Mouse (Mus musculus) midbrain, embryonic 15.5 days (tissue): ENCODE data around the gene Gtf2i. TPM values are rescaled to one million over a fixed set of nuclear protein-coding genes. Genes with fewer than 3 reads are reported as not detected.

Source experiments
- ATAC-seq: fragments of 200-750 bp; cut with Nextera tagmentation; replicated peaks from 2 replicates; pipeline ENCODE4 v1.8.0; 2017; ENCODE audit warnings: moderate TSS enrichment
- H3K27ac ChIP-seq: fragments of 300-500 bp; sonication (generic); 2 replicates; pipeline ENCODE4 v1.5.1; 2015; ENCODE audit warnings: mild to moderate bottlenecking, inconsistent platforms
- H3K27me3 ChIP-seq: fragments of 300-500 bp; sonication (generic); replicated peaks from 2 replicates; pipeline ENCODE4 v1.6.1; 2015; ENCODE audit warnings: inconsistent platforms
- H3K36me3 ChIP-seq: fragments of 300-500 bp; sonication (generic); replicated peaks from 2 replicates; pipeline ENCODE4 v1.6.1; 2015; ENCODE audit warnings: inconsistent platforms
- H3K4me1 ChIP-seq: fragments of 300-500 bp; sonication (generic); 2 replicates; pipeline ENCODE4 v1.6.1; 2015; ENCODE audit warnings: inconsistent platforms
- H3K4me2 ChIP-seq: fragments of 300-500 bp; sonication (generic); 2 replicates; pipeline ENCODE4 v1.6.1; 2015; ENCODE audit warnings: inconsistent platforms, mild to moderate bottlenecking, moderate library complexity
- H3K4me3 ChIP-seq: fragments of 300-500 bp; sonication (generic); 2 replicates; pipeline ENCODE4 v1.5.1; 2015; ENCODE audit warnings: mild to moderate bottlenecking, inconsistent platforms
- H3K9ac ChIP-seq: fragments of 300-500 bp; sonication (generic); 2 replicates; pipeline ENCODE4 v1.6.1; 2015; ENCODE audit warnings: mild to moderate bottlenecking, inconsistent platforms
- H3K9me3 ChIP-seq: fragments of 300-500 bp; sonication (generic); 2 replicates; pipeline ENCODE4 v1.6.1; 2016; ENCODE audit warnings: inconsistent platforms
- WGBS: fragments of 180-500 bp; shearing (Covaris S2); methylation state at CpG from one replicate; pipeline ENCODE4 v1.1.7; 2015; ENCODE audit warnings: mixed read lengths; 5-methylcytosine and 5-hydroxymethylcytosine counted together
- polyA plus RNA-seq: library from polyadenylated mRNA; unstranded; fragments of >200 nt; fragmentation: Nextera tagmentation; extraction: Ambion mirVana; gene quantifications from 2 replicates; pipeline ENCODE4 v1.2.1, GENCODE M21; 2015

Gene Gtf2i
- polyA plus RNA-seq, 1 experiment from 2014 or later = 149 TPM

DNA sequence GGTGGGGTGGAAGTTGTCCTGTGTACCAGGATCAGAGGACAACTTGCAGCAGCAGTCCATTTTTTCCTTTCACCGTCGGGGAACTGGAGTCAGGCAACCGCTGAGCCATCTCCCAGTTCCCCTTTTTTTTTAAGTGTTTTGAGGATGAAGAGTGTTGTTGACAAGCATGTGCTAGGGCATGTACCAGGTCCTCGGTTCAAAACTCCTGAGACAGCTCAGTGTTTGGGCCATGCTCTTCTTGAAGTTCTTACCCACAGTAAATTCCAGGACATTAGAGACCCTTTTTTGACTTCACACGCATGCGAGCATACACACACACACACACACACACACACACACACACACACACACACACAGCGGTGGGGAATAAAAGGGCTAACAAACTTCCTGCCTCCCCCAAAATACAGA is 81.3 kb downstream of the Gtf2i start:
- ATAC-seq = no peak
- Histone ChIP-seq H3K9ac (no peak overlapping the region), H3K4me3 (no peak overlapping the region), H3K36me3 (peaks cover 13% of the 10 kb centered on the region), H3K9me3 (no peaks in the 10 kb centered on the region), H3K4me2 (no peak overlapping the region), H3K27ac (no peak overlapping the region), H3K27me3 (no peaks in the 10 kb centered on the region), H3K4me1 (peaks cover 8% of the 10 kb centered on the region; the same call in 1 of the 2 replicates)
- 72% methylated on average over 7 of the region's 7 CpGs for WGBS

DNA sequence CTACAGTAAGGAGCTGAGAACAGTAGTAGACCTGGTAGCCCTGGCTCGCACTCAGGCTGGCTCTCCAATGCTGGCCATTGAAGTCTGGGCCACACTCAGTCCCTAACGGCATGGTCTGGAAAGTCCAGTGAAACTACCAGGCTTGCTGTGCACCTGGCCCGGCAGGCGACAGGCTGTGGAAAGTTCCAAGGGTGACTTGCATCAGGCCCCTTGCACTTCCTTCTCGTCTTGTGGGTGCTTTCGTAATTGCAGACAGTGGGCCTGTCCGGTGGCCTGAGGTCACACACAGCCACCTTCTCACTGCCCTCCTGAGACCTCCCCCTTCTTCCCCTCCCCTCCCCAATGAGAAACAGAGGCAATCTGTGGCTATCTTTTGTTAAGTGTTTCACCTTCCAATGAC is 82.0 kb downstream of the Gtf2i start:
- ATAC-seq = no peak
- no peak overlapping the region for H3K9ac ChIP-seq
- no peaks in the 10 kb centered on the region for H3K9me3 ChIP-seq
- H3K27ac ChIP-seq = no peak overlapping the region
- 0 out of 2 replicates have a peak, but pooled peaks cover 3% of the 10 kb centered on the region for H3K4me1 ChIP-seq
- H3K36me3 ChIP-seq = peaks cover 7% of the 10 kb centered on the region
- H3K27me3 ChIP-seq = no peaks in the 10 kb centered on the region
- no peak overlapping the region for H3K4me2 ChIP-seq
- 71% methylated on average over 7 of the region's 7 CpGs for WGBS
- no peak overlapping the region for H3K4me3 ChIP-seq

DNA sequence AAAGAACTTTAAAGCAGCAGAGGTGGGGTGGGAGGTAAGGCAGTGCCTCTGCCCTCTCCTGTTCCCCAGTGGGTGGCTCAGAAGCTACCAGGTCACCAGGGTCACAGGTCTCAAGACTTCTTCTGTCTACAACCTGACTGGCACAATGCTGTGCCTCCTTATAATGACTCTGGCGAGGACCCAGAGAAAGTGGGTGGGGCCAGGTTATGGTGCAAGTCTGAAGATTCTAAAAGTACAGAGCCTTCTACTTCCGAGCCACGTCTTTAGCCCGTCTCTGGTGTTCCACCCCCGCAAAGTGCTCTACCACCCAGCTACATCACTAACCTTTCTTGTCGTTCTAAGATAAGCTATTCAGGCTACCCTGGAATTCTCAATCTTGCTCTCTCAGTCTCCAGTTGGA is 82.4 kb downstream of the Gtf2i start:
- no peaks in the 10 kb centered on the region for H3K27me3 ChIP-seq
- WGBS = 76% methylated on average over 6 of the region's 6 CpGs

DNA sequence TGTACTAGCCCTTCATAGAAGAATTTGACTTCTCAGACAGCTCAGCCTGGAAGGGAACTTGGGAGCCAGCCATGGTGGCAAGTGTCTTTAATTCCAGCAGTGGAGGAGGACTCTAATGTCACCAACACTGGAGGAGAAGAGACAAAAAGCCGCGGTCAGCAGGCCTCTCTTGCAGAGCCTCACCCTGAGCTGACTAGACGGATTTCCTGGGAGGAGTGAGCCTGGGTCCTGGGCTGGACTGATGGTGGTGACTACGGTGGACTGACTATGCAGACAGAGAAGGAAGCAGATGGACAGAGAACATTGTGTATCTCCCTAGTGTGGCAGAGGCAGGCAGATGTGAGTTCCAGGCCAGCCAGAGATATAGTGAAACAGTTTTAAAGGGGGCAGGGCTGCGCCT is 83.2 kb downstream of the Gtf2i start:
- no peaks in the 10 kb centered on the region for H3K27me3 ChIP-seq
- H3K9ac ChIP-seq = no peak overlapping the region
- H3K9me3 ChIP-seq = no peaks in the 10 kb centered on the region
- H3K27ac ChIP-seq = no peak overlapping the region
- no peak for ATAC-seq
- WGBS = 91% methylated on average over 5 of the region's 5 CpGs
- H3K4me3 ChIP-seq = no peak overlapping the region
- H3K4me2 ChIP-seq = no peak overlapping the region
- H3K36me3 ChIP-seq = no peaks in the 10 kb centered on the region
- H3K4me1 ChIP-seq = 0 out of 2 replicates have a peak, but pooled peaks cover 3% of the 10 kb centered on the region

More for the DNA sequence above, 82.4 kb downstream of the Gtf2i start:
- H3K4me1 ChIP-seq = 0 out of 2 replicates have a peak, but pooled peaks cover 3% of the 10 kb centered on the region
- no peaks in the 10 kb centered on the region for H3K9me3 ChIP-seq
- H3K9ac ChIP-seq = no peak overlapping the region
- no peak overlapping the region for H3K4me3 ChIP-seq
- H3K27ac ChIP-seq = no peak overlapping the region
- H3K36me3 ChIP-seq = peaks cover 2% of the 10 kb centered on the region
- H3K4me2 ChIP-seq = no peak overlapping the region
- ATAC-seq = no peak

DNA sequence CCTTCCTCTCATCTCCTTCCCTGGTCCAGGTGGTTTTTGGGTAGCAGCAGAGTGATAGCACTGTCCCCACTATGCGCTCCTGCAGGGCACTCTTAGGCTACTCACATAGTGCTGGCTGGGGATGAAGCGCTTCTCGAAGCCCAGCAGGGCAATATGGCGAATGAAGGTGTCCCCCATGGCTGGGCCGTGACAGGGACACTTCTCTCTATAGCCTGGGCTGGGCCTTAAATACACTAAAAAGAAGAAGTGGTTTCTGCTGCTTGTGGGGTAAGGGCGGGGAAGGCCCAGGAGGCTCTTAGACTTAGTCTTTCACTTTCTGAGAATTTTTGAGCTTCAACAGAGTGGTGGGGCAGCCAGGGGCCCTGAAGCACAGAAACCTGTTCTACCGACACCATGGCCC is 85.2 kb downstream of the Gtf2i start, which contains the start of gene Ncf1:
TSS of gene Ncf1 (minus strand) at position 235 of the 400 bp plus-strand sequence.
- Histone ChIP-seq H3K9me3 (no peaks in the 10 kb centered on the region), H3K4me1 (no peaks in the 10 kb centered on the region), H3K4me2 (no peak within 1 kb of the TSS), H3K36me3 (no peaks in the 10 kb centered on the region), H3K27ac (no peak within 1 kb of the TSS), H3K4me3 (no peak within 1 kb of the TSS), H3K27me3 (no peaks in the 10 kb centered on the region), H3K9ac (no peak within 1 kb of the TSS)
- 88% methylated on average over 7 of the region's 7 CpGs for WGBS
- no peak for ATAC-seq

DNA sequence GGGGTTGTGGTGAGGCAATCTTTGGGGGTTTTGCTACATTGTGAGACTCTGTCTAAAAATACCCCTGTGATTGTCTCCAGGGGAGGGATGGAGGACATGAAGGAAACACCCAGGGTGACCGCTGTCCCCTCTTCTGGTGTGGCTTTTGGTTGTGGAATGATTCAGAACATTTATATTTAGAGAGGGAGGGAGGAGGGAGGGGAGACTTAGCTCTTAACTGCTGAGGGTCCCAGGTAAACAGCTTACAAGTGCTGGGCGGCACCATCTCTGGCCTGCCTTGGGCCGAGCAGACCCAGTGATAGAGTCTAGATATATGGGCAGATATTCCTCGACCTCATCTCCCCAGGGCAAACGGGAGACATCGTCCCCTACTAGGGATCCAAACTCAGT is 86.3 kb downstream of the Gtf2i start:
- ATAC-seq = no peak
- H3K4me2 ChIP-seq = no peak overlapping the region
- 79% methylated on average over 6 of the region's 6 CpGs for WGBS

DNA sequence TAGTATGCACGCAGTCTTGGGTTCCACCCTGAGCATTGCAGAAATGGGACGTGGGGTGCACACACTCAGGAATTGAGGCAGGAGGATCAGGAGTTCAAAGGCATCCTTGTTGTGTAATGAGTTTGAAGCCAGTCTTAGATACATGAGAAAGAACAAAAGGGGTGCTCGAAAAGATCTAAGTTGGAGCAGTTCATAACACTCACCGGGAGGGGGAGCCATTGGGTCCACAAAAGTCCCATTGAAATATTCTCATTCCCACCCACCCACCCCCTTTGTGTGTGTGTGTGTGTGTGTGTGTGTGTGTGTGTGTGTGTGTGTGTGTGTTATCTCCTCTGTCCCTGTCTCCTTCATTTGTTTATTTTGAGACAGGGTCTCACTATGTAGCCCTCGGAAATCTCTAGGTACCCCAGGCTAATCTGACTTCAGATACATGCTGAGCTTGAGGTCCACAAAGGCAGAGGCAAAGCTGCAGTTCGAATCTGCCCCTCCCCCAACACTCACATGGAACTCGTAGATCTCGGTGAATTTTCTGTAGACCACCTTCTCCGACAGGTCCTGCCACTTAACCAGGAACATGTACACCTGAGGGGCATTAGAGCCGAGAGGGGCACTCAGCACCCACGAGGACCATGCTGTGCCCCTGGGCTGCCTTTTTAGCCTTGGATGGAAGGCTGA is 86.8 kb downstream of the Gtf2i start:
- no peak overlapping the region for H3K9ac ChIP-seq
- H3K36me3 ChIP-seq = no peaks in the 10 kb centered on the region
- H3K27ac ChIP-seq = no peak overlapping the region
- no peaks in the 10 kb centered on the region for H3K9me3 ChIP-seq
- 34% methylated on average over 11 of the region's 11 CpGs for WGBS
- peaks cover 3% of the 10 kb centered on the region; the same call in 1 of the 2 replicates for H3K27me3 ChIP-seq
- H3K4me3 ChIP-seq = no peak overlapping the region
- H3K4me1 ChIP-seq = no peaks in the 10 kb centered on the region
- H3K4me2 ChIP-seq = no peak overlapping the region
- no peak for ATAC-seq

More for the DNA sequence above, 86.3 kb downstream of the Gtf2i start:
- no peaks in the 10 kb centered on the region for H3K27me3 ChIP-seq
- H3K4me3 ChIP-seq = no peak overlapping the region
- H3K9ac ChIP-seq = no peak overlapping the region
- H3K36me3 ChIP-seq = no peaks in the 10 kb centered on the region
- no peaks in the 10 kb centered on the region for H3K9me3 ChIP-seq
- H3K27ac ChIP-seq = no peak overlapping the region
- H3K4me1 ChIP-seq = no peaks in the 10 kb centered on the region

DNA sequence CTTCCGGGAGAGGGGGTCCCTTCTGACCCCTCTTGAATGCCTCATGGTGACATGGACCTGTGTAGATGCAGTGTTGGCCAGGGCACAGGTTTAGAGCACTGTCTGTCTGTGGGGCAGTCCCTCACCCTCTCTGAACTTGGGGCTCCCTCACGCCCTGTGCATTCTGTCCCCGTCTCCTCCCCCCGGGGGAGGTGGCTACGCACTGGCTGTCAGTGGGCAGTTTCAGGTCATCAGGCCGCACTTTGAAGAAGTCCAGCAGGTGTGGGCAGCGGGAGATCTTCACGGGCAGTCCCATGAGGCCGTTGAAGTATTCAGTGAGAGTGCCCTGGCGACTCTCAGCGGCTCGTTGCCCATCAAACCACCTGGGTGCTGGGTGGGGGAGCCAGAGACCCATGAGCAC is 87.6 kb downstream of the Gtf2i start:
- Histone ChIP-seq H3K27ac (no peak overlapping the region), H3K36me3 (no peaks in the 10 kb centered on the region), H3K27me3 (peaks cover 9% of the 10 kb centered on the region), H3K4me1 (peaks cover 4% of the 10 kb centered on the region), H3K9ac (no peak overlapping the region), H3K9me3 (no peaks in the 10 kb centered on the region), H3K4me2 (no peak overlapping the region), H3K4me3 (no peak overlapping the region)
- ATAC-seq = 0 out of 2 replicates have a peak, but pooled peaks have one; percentile 35
- WGBS = 71% methylated on average over 12 of the region's 12 CpGs

DNA sequence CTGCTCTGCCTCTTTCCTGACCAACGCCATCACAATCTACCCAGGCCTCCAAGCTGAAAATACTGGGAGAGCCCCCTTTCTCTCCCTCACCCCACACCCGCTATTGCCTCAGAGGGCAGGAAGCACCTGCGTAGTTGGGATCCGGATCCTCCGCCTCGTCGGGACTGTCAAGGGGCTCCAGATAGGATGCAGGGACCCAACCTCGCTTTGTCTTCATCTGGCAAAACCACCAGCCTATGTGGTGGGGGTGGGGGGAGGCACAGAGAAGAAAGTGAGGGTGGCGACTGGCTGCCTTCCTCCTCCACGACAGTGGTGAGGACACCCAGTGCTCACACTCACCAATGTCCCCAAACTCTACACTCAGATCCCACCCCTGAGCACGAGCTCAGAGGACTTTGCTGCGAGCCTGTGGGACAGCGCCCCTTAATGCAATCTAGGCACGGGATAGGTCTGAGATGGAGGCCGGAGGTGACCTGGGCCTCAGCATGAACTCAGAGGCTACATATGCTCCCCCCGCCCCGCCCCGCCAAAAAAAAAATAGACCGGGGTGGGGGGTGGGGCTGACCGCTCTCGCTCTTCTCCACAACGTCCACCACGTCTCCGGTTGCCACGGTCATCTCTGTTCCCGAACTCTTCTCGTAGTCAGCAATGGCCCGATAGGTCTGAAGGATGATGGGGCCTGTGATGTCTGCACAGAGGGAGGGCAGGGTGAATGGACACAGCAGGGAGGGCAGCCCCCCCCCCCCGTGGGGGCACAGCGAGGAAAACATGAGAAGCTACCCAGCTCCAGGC is 89.3 kb downstream of the Gtf2i start:
- Histone ChIP-seq H3K36me3 (no peaks in the 10 kb centered on the region), H3K4me2 (no peak overlapping the region), H3K4me1 (peaks cover 7% of the 10 kb centered on the region), H3K9me3 (no peaks in the 10 kb centered on the region), H3K27me3 (peaks cover 9% of the 10 kb centered on the region), H3K9ac (no peak overlapping the region), H3K4me3 (no peak overlapping the region), H3K27ac (no peak overlapping the region)
- no peak for ATAC-seq
- 81% methylated on average over 30 of the region's 30 CpGs for WGBS

DNA sequence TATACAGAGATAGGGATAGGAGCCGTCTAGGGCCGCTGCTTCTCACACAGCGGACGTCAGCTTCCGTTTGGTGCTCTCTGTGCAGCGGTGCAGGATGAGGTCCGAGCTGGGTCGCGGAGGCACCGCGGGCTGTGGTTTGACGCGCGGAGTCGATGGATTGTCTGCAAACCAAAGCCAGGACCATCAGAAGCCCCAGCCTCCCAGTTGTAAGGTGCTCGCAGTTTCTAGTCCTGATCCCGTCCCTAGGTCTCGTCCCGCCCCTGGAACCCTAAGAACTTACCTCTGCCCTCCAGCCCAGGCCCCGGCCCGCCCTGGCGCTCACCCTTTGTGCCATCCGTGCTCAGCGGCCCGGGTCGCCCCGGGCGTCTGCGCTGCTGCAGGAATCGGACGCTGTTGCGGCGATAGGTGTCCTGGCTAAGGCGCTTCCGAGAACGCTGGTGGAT is 92.8 kb downstream of the Gtf2i start:
- Histone ChIP-seq H3K36me3 (peaks cover 2% of the 10 kb centered on the region; the same call in 1 of the 2 replicates), H3K27me3 (peaks cover 9% of the 10 kb centered on the region), H3K9me3 (no peaks in the 10 kb centered on the region), H3K9ac (peak overlapping the region; percentile 40), H3K27ac (no peak overlapping the region), H3K4me2 (peak overlapping the region; percentile 60), H3K4me3 (peak overlapping the region; percentile 31), H3K4me1 (peaks cover 7% of the 10 kb centered on the region)
- WGBS = under 1% methylated on average over 36 of the region's 36 CpGs
- no peak for ATAC-seq

DNA sequence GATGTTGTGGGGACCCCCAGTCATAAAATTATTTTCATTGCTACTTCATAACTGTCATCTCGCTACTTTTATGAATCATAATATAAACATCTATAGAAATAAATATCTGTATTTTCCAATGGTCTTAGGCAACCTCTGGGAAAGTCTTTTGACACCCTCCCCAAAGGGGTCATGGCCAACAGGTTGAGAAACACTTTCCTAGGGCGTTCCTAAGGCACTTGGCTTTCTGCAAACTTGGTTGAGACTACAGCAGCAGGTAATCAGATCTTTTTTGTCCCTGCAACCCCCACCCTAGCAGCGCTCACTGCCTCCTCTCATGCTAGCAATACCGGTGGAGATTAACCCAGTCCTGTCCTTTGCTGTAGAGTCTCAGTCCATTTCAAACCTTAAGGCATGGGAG is 93.3 kb downstream of the Gtf2i start:
- Histone ChIP-seq H3K4me2 (peak overlapping the region; percentile 60), H3K27me3 (peaks cover 9% of the 10 kb centered on the region), H3K4me1 (peaks cover 7% of the 10 kb centered on the region), H3K9ac (no peak overlapping the region), H3K4me3 (no peak overlapping the region), H3K9me3 (no peaks in the 10 kb centered on the region), H3K36me3 (peaks cover 6% of the 10 kb centered on the region; the same call in 1 of the 2 replicates), H3K27ac (no peak overlapping the region)
- ATAC-seq = no peak
- WGBS = 45% methylated on average over 4 of the region's 4 CpGs

DNA sequence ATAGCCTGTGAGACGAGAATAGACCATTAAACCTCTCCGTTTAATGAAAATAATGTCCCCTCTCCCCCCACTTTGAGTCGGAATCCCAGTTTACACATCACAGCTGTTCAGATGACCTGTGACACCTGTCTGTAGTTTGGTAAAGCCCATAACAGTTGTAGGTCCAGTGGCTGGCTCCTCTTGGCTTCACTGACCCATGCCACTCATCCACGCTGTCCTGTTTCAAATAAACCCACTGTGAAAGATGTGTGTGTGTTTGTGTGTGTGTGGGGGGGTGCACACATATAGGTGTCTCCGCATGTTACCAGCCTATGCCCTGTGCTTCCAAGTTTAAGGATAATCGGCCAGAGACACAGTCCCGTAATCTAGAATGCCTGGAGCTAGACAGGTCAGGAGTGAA is 96.7 kb downstream of the Gtf2i start:
- ATAC-seq = no peak
- Histone ChIP-seq H3K36me3 (peaks cover 10% of the 10 kb centered on the region; the same call in 1 of the 2 replicates), H3K27ac (no peak overlapping the region), H3K4me3 (no peak overlapping the region), H3K4me2 (no peak overlapping the region), H3K9me3 (no peaks in the 10 kb centered on the region), H3K4me1 (peaks cover 7% of the 10 kb centered on the region), H3K27me3 (peaks cover 8% of the 10 kb centered on the region), H3K9ac (no peak overlapping the region)
- WGBS = 94% methylated on average over 7 of the region's 7 CpGs
